Mouse (Mus musculus): ENCODE results near the gene Gpr75. TPM values are rescaled to one million over a fixed set of nuclear protein-coding genes. Genes with fewer than 3 reads are reported as not detected.

The Gpr75 gene
- polyA plus RNA-seq, 1 experiment from 2014 or later, result 0.15 TPM

DNA sequence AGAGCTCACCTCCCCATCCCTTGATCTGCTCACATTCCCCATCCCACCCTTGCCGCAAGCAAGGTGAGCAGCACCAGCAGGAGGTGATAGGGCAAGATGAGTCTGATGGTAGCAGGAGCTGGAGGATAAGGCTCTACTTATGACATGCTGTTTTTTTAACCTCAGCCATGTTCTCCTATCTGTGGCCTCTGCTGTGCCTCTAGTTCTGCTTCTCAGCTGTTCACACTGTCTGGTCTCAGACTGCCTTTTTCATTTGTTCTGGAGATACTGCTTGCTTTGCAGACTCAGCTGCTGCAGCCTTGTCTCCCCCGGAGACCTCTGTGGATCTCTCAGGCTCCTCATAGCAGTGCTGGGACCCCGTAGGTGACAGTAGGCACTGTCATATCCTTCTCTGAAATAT lies 38.1 kb downstream of the Gpr75 start:
- Histone ChIP-seq H3K4me1 (replicated peaks; ENCODE audit: control insufficient read depth, insufficient read depth, low read length) (no peaks in the 10 kb centered on the region), H3K27ac (ENCODE audit: low read length) (no peak overlapping the region), H3K9me3 (ENCODE audit: control insufficient read depth, low read length) (no peaks in the 10 kb centered on the region), H3K9ac (ENCODE audit: low read length) (no peak overlapping the region), H3K36me3 (ENCODE audit: control insufficient read depth, insufficient read depth, low read length) (peaks cover 4% of the 10 kb centered on the region; the same call in 1 of the 2 replicates), H3K4me2 (ENCODE audit: low read depth, low read length) (no peak overlapping the region), H3K4me3 (ENCODE audit: low read length) (no peak overlapping the region), H3K27me3 (ENCODE audit: control insufficient read depth, insufficient read depth, low read depth, low read length) (no peaks in the 10 kb centered on the region)
- no peak for ATAC-seq (ENCODE audit: low read depth)
- 85% methylated on average over 3 of the region's 3 CpGs for WGBS

DNA sequence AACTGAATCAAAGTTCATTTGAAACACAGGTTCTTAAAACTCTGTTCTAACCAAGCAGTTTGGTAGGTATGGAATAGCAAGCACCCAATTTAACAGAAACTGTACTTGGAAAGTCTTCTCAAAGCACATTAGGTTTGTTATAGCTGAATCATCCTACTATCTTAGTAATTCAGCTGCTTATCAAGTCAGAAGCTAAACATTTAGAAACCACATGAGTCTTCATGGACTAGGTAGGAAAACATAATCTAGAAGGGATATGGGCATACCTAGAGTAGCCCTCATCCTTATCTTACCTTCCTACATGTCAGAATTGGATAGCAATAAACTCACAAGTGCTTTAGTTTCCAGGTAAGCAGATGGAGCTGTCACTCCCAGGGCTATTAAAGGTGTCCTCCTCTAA lies 42.9 kb downstream of the Gpr75 start:
- no peak overlapping the region for H3K4me3 ChIP-seq (ENCODE audit: low read length)
- no peak overlapping the region for H3K4me2 ChIP-seq (ENCODE audit: low read depth, low read length)
- no peaks in the 10 kb centered on the region for H3K27me3 ChIP-seq (ENCODE audit: control insufficient read depth, insufficient read depth, low read depth, low read length)
- no peaks in the 10 kb centered on the region for H3K9me3 ChIP-seq (ENCODE audit: control insufficient read depth, low read length)
- no peaks in the 10 kb centered on the region for H3K4me1 ChIP-seq (replicated peaks; ENCODE audit: control insufficient read depth, insufficient read depth, low read length)
- H3K9ac ChIP-seq (ENCODE audit: low read length), result no peak overlapping the region
- peaks cover 12% of the 10 kb centered on the region for H3K36me3 ChIP-seq (ENCODE audit: control insufficient read depth, insufficient read depth, low read length)
- ATAC-seq (ENCODE audit: low read depth), result no peak
- H3K27ac ChIP-seq (ENCODE audit: low read length), result no peak overlapping the region

DNA sequence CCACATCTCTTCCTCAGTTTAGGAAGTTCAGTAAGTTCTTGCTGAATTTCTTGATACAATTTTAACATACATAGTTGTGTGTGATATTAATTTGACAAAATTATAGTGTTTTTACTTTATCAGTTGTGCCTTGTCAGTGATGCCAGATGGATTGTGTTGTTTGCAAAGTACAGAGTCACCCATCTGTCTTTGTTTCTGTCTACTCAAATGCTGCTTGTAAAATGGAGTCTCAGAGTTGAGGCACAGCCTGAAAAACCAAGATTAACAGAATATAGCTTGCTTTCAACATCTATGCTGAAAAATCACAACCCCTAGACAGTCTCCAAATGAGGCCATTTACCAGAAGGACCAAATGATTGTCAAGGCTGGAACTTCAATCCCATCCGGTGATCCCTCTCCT lies 43.3 kb downstream of the Gpr75 start:
- Histone ChIP-seq H3K36me3 (ENCODE audit: control insufficient read depth, insufficient read depth, low read length) (peaks cover 12% of the 10 kb centered on the region), H3K4me2 (ENCODE audit: low read depth, low read length) (no peak overlapping the region), H3K27ac (ENCODE audit: low read length) (no peak overlapping the region), H3K4me1 (replicated peaks; ENCODE audit: control insufficient read depth, insufficient read depth, low read length) (no peaks in the 10 kb centered on the region), H3K27me3 (ENCODE audit: control insufficient read depth, insufficient read depth, low read depth, low read length) (no peaks in the 10 kb centered on the region), H3K9me3 (ENCODE audit: control insufficient read depth, low read length) (no peaks in the 10 kb centered on the region), H3K9ac (ENCODE audit: low read length) (no peak overlapping the region), H3K4me3 (ENCODE audit: low read length) (no peak overlapping the region)
- ATAC-seq (ENCODE audit: low read depth), result no peak
- WGBS, result 82% methylated on average over 1 of the region's 1 CpGs

Other genes starting within 250 kb of the Gpr75 start
- 30.5 and 33.5 TPM in 2 replicates for gene Acyp2, start 235.8 kb upstream of the Gpr75 start, polyA plus RNA-seq (2015; fragmentation: Nextera tagmentation; extraction: Ambion mirVana)
- gene Psme4, start 113.6 kb upstream of the Gpr75 start, polyA plus RNA-seq (2015; fragmentation: Nextera tagmentation; extraction: Ambion mirVana), result 14.7 and 14.9 TPM in 2 replicates
- 30.5 and 30.8 TPM in 2 replicates for gene Asb3, start 58 bp downstream of the Gpr75 start, polyA plus RNA-seq (2015; fragmentation: Nextera tagmentation; extraction: Ambion mirVana)
- gene Erlec1, start 69.0 kb downstream of the Gpr75 start, polyA plus RNA-seq (2015; fragmentation: Nextera tagmentation; extraction: Ambion mirVana), result 10.4 and 11.1 TPM in 2 replicates
- gene Chac2, start 101.0 kb downstream of the Gpr75 start, polyA plus RNA-seq (2015; fragmentation: Nextera tagmentation; extraction: Ambion mirVana), result 18.9 and 19.1 TPM in 2 replicates